Mouse (Mus musculus) kidney, postnatal 25 days (tissue): ENCODE data around the gene Ptprb.

Experiments used
- DNase-seq, 2 experiments: peaks; one replicate each; pipeline ENCODE4 v3.0.0; 2021; ENCODE audit warnings: mixed read lengths in 2 of 2

The Ptprb gene

DNA sequence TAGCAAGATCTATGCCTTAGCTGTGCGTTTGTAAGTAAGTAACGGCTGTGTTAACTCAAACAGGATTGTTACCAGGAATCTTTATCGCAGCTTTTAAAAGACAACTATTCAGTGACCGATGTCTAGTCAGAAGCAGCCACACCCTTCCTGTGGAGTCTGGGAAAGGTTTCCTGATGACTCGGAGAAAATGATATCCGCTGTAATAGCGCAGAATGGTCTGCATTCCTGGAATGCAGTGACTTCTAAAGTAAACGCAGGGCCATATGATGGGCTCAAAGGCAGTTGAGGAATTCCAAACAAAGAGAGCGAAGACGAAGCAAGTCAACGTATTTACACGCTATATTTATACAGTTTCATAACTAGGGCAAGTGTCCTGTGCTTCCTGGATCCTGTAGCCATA lies 22.5 kb downstream of the Ptprb start:
- no peak for DNase-seq

DNA sequence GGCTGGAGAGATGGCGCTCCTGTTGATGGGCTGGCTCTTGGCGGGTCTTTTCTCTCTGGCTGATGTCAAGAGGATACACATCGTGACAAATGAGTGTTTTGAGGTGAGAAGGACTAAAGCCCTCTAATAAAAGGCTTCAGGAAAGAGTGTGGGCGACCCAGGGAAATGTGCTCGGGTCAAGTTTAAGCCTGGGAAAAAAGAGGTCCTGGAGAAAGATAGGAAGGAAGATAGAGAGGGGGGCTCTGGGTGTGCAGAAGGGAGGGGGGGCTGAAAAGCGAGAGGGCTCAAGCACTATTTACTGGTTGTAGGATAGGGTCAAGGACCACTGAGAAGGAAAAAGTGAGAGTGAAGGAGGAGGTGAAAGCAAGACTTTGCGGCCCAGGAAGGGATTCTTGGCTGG lies 25.5 kb downstream of the Ptprb start:
- DNase-seq, result peak; percentile 33 to 67

DNA sequence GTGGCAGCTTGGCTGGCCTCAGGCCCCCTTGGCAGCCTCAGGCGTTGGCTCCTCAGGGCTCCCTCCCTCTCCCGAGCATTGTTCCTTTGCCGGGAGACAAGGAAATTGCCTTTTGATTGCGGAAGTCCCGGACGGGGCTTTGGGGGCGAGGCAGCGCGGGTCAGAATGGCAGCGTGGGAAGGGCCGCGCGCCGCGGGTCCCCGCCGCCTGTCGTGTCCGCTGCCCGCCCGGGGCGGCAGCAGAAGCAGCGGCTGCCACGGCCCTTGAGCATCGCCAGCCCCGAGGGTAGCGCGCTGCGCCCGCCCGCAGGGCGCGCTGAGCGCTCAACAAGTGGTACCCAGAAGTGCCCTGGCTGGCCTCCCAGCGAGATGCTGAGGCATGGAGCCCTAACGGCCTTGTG lies 25.9 kb downstream of the Ptprb start:
- DNase-seq, result peak; percentile 67 to 88

DNA sequence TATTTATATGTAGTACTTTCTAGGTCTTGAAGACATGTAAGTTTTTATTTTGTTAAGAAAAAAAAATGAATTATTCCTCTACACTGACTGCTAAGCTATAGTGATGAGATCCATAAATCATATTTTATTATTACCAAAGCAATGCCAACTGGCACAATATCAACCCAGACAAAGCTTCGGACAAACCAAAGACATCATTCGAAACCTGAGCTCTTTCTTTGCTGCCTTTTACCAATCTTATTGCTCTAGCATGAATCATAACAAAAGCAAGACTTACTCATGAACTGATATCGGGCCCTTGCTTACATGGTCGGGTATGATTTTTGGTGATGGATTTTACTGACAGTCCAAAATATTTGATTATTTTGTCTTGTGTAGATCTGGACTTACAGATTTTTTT lies 29.0 kb downstream of the Ptprb start:
- DNase-seq, result no peak

DNA sequence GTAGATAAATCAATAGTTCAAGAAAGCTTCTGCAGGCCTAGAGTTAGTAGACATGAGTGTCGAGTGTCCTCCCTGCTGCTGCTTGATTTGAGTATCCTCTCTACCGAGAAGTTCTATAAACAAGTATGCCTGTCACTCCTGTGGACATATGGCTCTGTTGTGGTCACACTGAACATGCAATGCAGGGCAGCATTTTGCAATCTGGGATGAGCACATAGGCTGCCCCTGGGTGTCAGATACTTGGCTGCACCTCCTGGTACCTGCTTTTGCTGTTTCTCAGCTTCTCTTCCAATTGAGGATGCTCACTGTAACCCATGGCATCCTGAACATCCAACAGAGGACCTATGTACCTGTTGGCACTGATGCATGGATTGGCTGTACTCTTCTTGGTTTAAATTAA lies 34.1 kb downstream of the Ptprb start:
- DNase-seq, result no peak

DNA sequence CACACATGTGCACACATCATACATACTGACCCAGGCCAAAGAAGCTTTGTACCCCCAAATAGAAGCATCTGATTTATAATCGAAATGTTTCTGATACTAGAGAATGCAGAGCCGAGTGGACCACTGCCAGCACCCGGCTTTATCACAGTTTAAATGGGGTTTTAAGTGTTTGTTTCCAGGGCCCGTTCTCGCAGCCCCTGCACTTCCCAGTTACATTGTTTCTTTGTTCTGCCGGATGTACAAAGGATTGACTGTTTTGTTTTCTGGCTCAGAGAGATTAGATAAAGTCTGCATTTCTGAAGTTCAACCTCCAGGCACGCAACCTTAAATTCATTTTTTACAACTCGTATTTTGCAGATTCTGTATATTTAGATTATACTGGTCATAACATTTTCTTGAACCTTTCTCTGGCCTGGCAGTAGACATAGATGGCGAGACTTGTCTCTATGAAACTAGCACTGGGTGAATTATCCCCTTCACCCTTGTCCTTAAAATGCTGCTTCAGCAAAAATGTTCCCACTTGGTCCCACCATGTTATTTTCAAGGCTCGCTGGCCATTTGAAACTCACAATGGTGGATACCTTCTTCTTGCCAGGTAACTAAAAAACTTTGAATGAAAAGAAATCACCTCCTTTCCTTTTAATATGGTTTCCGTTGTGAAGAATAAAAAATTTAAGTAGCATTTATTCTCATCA lies 35.3 kb downstream of the Ptprb start:
- DNase-seq, result peak; percentile 49 to 52

DNA sequence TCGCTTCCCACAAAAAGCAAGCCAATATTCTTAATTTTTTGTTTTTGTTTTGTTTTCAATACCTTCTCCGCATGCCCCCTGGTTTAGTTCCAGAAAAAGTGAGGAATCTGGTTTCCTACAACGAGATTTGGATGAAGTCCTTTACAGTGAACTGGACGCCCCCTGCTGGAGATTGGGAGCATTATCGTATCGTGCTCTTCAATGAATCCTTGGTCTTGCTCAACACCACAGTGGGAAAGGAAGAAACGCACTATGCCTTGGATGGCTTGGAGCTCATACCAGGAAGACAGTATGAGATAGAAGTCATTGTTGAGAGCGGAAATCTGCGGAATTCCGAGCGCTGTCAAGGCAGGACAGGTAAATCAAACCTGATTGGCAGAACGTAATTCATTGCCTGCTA lies 43.9 kb downstream of the Ptprb start:
- DNase-seq, result peak; percentile 84 to 90

DNA sequence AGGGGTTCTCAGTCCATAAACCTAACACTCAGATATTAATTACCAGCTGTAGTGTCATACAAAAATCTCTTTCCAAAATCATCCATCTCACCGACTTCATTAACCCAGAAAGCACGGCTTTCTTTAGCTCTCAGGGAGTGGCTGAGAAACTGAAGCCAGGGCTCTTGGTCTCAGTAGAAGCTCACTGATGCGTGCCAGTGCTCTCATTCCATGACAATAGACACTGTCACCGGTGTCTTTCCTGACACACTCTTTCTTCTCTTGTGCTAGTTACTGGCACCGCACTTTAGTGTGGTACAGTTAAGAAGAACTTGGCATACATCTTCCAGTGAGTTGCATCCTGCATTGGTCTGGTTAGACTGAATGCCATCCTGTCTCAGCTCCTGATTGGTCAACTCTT lies 53.8 kb downstream of the Ptprb start:
- no peak for DNase-seq

DNA sequence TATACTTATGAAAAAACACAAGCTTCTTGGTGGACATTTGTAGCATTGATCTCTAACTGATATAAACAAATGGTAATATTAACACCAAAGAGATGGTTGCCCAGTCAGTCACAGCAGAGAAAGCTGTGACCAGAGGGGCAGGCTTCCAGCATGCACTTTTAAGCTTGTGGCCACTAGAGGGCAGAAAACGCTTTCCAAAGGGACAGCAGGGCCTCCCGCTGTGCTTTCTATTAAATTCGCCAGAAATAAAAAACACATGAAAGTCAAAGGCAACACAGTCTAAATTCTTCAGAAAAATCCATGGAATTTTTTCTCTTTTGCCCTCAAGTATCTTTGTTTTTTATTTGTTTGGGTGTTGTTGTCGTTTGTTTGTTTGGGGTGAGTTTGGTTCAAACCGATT lies 55.1 kb downstream of the Ptprb start:
- peak; percentile 71 to 83 for DNase-seq

DNA sequence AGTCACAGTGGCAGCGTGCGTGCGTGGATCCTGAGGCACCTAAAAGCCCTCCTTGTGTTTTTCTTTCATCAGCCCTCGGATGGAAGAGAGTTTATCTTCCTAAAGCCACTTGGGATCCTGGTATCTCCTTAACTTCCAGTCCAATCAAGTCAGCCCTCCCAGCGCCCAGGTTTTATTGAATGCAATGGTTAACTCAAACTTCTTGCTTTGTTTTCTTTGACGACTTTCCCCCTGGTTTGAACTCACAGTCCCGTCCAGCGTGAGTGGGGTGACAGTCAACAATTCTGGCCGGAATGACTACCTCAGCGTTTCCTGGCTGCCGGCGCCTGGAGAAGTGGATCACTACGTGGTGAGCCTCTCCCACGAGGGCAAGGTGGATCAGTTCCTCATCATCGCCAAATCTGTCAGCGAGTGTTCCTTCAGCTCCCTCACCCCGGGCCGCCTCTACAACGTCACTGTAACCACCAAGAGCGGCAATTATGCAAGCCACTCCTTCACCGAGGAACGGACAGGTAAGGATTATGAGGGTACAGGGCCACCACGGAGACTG lies 55.7 kb downstream of the Ptprb start:
- DNase-seq, result no peak

DNA sequence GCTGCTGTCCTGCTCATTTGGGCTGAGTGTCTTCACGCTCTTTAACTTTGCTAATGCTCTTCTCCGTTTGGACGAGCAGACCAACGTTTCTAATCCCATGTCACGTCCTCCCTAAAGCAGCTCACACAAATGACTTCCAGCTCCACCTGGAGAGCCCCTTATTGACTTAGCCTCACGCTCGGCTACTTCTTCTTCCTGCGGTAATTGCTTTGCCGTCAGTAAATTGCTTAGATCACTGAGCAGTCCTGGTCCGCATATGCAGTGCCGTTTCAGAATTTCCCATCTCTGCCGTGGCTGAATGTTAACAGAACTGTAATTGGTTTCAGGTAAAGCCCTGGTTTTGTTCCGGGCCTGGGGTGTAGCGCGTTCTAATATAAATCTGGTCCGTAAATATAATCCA lies 58.3 kb downstream of the Ptprb start:
- no peak for DNase-seq

DNA sequence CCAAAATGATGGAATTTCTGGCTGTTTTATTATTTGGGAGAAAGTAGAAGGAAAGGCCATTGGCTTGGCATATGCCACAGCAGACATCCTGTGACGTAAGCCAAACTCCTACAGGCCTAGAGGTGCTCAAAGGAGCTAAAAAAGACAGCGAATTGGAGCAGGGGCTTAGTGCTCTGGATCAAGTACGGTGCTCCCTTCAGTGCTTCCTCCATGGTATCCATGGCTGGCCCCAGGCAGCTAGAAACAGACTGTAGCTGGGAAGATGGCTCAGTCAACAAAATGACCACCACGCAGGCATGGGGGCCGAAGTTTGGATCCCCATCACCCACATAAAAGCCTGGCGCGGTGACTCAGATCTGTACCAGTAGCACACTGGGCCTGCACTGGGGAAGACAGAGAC lies 58.8 kb downstream of the Ptprb start:
- no peak for DNase-seq

DNA sequence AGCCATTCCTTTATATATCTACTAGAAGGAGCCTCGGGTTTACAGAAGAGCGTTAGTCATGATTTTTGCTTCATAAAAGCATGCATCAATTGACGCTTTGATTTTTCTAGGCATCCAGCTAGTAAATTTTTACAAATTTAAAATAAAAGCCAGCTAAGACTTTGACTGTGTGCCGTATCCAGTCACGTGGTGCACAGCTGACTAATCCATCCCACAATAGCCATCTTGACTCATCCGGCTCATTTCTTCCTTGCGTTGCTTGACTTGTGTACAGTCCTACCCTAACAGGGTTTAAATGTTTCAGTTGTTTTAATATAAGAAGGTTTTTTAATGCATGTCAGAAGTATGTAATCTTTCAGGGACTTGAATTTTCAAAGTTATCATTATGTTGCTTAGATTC lies 60.0 kb downstream of the Ptprb start:
- no peak for DNase-seq

DNA sequence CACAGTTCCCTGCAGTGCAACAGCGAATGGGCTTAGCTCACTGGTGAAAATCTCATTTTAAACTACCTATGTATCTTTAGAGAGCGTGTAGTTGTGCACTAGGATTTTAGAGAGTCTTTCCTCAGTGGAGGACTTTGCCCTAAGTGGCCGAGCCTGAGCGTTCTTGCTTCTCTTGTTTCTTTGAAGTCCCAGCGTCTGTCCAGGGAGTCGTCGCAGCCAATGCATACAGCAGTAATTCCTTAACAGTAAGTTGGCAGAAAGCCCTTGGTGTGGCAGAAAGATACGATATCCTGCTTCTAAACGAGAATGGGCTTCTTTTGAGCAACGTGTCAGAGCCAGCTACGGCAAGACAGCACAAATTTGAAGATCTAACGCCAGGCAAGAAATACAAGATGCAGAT lies 65.9 kb downstream of the Ptprb start:
- no peak for DNase-seq

DNA sequence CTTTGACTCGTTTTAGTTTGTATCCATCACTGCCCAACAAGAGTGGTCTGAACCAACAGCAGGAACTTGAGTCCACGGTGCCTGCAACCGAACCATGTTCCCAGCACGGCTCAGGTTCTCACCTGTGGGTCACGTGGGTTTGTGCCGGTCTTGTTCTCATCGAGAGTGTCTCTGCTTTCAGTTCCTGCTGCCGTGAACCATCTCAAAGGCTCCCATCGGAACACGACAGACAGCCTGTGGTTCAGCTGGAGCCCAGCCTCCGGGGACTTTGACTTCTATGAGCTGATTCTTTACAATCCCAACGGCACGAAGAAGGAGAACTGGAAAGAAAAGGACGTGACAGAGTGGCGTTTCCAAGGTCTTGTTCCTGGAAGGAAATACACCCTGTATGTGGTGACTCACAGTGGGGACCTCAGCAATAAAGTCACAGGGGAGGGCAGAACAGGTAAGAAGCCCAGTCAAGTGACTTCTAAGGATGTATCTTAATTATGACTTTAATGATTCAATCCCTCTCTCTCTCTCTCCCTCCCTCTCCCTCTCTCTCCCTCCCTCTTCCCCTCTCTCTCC lies 71.4 kb downstream of the Ptprb start:
- DNase-seq, result no peak

DNA sequence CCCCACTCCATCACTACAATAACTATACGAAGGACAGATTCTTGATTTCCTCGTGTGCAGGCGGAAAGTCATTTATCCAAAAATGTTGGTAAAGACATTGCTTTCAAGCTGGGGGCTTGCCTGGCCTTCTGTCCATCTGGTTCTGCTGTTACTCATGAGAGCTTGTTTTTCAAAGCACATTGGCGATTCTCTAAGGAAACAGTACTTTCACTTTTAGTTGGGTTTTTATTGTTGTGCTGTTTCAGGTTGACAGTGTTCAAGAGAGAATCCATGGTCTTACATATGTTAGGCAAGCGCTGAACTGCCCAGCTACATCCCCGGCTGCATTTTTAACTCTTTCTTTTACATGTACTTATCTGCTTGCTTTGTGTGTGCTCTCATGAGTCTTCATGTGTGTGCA lies 73.7 kb downstream of the Ptprb start:
- no peak for DNase-seq

DNA sequence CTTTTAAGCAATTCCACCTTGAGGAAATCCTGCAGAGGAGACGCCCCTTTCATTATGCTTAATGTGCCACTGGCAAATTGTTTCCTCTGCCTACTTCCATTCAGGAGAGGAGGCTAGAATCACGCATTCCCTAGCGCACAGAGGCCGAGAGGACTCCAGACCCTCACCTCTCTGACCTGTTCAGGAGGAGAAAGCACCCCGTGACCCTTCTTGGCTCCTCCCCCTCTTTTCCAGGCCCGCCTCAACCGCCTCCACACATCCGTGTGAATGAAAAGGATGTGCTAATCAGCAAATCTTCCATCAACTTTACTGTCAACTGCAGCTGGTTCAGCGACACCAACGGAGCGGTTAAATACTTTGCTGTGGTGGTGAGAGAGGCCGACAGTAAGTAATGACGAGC lies 75.2 kb downstream of the Ptprb start:
- no peak for DNase-seq

DNA sequence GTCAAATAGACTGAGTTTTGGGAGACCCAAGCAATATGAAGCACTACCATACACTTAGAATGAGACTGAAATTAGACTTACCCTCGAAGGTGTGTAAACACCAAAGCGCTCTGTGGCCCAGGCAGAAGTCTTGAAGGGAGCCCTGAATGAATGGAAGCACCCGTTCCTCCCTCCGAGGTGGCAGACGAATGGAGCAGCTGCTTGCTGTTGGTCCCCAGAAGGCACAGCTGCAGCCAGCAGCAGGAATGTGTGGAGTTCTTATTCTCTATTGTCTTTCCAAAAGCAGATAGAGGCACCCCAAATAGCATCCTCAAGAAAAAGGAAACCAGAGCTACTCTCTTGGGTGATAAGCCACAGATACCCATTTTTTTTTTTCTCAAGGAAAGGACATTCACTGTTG lies 79.0 kb downstream of the Ptprb start:
- peak in 1 of 2 experiments; percentile 8 for DNase-seq

DNA sequence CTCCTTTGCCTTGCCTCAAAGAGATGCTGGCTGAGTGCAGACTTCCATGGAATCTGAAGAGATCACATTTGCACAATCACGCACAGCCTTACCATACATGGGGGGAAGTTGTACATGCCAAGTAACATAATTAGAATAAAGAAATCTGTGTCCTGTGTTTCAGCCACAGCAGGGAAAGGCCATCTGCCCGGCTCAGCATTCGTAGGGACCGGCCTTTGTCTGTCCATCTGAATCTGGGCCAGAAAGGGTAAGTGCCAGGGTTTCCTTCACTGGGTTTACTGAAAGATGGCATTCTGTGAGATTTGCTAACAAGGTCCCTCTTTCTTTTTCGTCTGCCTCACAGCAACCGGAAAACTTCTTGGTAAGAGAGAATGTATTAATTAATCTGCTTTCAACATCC lies 86.9 kb downstream of the Ptprb start:
- DNase-seq, result peak in 1 of 2 experiments; percentile 21

DNA sequence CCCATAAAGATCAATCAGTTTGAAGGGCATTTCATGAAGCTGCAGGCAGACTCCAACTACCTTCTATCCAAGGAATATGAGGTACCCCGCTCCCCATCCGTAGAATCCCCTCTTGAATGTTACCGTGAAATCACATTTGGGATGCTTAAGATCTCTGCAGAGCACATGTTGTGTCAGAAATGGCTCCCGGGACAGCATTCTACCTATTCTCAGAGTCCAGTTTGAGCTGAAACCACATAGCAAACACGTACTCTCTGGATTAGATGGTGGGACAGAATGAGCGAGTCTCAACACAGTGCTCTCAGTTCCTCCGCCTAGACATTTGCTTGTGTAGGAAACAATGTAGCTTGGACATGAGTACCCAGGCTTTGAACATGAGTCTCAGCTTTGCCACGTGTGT lies 87.3 kb downstream of the Ptprb start:
- DNase-seq, result peak in 1 of 2 experiments; percentile 7

DNA sequence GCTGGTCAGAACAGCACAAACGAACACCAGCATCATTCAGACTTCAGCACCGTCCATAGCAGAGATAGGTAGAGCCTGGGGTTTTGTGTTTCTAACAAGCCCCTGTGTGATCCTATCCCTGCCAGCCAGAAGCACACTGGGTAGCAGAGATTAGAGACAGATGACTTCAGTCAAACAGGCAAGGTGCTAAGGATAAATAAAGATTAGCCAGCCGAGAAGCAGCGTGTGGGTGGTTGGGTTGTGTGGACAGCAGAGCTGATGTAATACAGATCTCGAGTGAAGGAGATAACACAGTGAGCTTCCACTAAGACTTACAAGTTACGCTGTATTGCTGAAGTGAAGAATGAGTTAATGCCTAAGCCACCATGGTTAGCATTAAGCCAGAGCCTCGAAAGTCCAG lies 89.4 kb downstream of the Ptprb start:
- peak in 1 of 2 experiments; percentile 8 for DNase-seq

DNA sequence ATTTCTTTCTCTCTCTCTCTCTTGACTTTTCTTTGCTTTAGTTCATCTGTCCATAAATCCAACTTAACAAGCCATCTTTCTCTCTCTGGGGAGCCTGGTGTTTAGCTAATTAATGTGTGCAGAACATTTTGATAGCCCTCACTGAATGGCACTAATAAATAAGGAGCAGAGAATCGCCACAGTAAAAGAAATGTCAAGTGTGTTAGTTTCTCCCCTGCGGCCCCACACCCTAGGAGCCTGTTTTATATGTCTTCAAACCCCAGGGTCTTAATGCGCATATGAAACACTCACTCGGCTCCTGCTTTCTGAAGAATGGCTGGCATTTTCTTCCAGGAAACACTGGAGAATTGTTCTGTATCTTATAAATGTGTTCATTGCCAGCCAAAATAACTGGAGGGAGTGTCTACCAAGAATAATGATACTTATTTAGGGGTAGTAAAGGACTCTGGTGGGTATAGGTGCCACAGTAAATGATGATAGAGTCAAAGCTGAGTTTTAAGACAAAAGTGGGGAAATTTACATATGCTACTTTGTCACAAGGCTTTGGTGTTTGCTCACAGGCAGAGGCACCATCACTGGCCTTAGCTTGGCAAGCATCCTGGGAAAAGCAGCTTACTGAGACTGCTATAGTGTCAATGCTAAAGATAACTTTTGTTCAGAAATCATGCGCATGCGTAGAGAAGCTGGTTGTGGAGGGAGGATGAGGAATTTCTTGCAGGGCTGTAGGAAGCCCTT lies 95.8 kb downstream of the Ptprb start:
- no peak for DNase-seq

DNA sequence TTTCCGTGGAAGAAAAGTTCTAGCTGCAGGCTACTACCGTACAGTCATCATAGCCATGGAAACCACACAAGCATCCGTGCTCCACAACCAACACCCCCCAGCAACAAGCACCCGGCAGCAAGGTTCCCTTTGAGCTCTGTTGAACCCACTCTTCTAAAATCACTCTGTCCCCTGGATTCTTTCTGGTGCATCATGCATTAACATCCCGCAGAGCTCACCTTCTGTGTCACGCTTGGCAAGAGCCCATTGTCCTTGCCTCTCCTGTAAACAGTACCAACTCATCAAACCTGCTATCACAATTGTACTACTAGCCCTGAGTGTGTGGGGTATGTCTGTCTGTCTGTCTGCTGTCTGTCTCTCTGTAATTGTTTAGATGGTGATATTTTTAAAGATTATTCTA lies 98.8 kb downstream of the Ptprb start:
- DNase-seq, result no peak

DNA sequence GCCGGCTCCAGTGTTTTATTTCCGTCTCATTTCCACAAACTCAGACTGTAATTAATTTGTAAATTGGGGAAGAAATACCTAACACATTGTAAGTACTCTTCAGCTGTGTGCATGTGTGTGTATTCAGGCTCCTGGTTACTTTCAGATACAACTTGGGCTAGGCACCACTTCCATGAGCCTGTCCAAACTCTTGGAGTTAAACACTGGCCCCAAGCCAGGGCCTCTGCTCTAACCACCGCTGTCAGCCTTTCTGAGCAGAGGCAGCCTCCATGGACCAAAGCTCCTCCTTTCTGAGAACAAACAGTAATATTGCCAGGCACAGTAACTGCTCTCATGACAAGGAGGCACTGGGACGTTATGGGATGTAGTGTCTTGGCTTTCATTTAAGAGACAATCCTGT lies 101.5 kb downstream of the Ptprb start:
- DNase-seq, result no peak
